Mouse (Mus musculus): ENCODE measurements around the gene Gm21936. TPM values are rescaled to one million over a fixed set of nuclear protein-coding genes. Genes with fewer than 3 reads are reported as not detected.

Gm21936 gene
- polyA plus RNA-seq (2015; fragmentation: Illumina TruSeq; extraction: RNeasy Lipid Tissue Mini Kit (QIAGEN cat#74804); ENCODE audit: low read depth, low replicate concordance), result not detected

DNA sequence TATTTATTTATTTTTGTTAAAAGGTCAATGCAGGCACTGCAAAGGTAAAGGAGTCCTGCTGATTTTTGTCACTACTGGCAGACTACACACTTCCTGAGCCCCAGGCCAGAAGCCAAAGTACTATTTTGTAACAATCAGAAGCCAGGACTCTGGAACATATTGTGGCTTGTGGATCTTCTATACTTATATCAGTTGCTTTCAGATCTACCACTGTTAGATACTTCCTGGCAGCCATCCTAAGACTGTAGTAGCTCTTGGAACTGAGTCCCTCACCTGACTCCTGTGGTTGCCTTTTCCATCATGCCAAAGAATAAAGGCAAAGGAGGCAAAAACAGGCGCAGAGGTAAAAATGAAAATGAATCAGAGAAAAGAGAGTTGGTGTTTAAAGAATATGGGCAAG lies at the start of gene Gm21936:
Gene Gm21936, plus strand, starts transcription at position 301 of the 400 bp plus-strand sequence.

DNA sequence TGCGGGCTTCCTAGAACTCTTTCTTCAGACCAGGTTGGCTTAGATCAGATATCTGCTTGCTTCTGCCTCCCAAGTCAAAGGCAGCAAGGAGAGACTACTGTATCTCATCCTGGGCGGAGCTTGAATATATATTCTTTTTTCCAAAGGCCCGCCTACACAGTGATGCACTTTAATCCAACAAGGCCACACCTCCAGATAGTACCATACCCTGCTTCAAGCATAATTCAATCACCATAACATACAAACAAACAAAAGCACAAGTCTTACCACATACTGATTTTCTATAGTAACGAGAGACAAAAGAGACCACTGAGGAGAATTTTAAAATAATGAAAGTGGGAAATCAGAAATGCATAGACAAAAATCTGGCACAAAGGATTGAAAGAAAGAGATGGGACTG lies 19.7 kb upstream of the Gm21936 start, which contains the start of gene Gm21319:
Gene Gm21319, minus strand, starts transcription at position 101 of the 400 bp plus-strand sequence.

DNA sequence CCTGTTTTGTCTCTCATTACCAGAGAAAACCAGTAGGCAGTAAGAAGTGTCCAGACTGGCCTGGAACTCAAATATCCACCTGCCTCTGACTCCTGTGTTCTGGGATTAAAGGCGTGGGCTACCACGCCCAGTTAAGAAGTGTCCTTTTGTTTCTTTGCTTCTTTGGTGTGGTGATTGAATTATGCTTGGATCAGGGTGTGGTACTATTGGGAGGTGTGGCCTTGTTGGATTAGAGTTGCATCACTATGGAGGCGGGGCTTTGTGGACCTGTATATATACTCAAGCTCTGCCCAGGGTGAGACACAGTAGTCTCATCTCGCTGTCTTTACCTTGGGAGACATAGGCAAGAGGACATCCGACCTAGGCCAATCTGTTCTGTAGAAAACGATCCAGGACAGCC lies 21.0 kb downstream of the Gm21936 start, which contains the start of gene BB287469:
Gene BB287469, plus strand, starts transcription at position 301 of the 400 bp plus-strand sequence.

DNA sequence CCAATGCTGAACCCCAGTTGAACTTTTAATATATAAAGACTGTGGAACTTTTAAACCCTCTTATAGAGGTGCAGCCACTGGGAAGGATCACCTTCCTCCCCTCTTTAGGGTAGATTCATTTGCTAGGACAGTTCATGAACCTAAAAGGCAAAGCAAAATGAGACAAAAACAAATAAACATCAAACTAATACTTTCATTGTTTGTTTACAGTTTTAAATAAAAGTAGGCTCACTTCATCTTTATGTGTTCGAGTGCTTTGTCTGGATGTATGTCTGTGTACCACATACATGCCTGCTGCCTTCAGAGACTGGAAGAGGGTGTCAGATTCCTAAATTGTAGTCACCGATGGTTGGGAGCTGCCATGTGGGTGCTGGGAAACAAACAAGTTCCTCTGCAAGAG lies 46.9 kb downstream of the Gm21936 start, which contains the start of gene Gm2001:
Gene Gm2001, minus strand, starts transcription at position 101 of the 400 bp plus-strand sequence.

Other genes starting within 250 kb of the Gm21936 start
- not detected for gene Oog1, start 192.8 kb upstream of the Gm21936 start, polyA plus RNA-seq (2015; fragmentation: Illumina TruSeq; extraction: RNeasy Lipid Tissue Mini Kit (QIAGEN cat#74804); ENCODE audit: low read depth, low replicate concordance)
- not detected for gene Gm4027, start 176.6 kb upstream of the Gm21936 start, polyA plus RNA-seq (2015; fragmentation: Illumina TruSeq; extraction: RNeasy Lipid Tissue Mini Kit (QIAGEN cat#74804); ENCODE audit: low read depth, low replicate concordance)
- gene Gm16381, start 150.9 kb upstream of the Gm21936 start, polyA plus RNA-seq (2015; fragmentation: Illumina TruSeq; extraction: RNeasy Lipid Tissue Mini Kit (QIAGEN cat#74804); ENCODE audit: low read depth, low replicate concordance), result not detected
- not detected for gene Gm21319, start 19.8 kb upstream of the Gm21936 start, polyA plus RNA-seq (2015; fragmentation: Illumina TruSeq; extraction: RNeasy Lipid Tissue Mini Kit (QIAGEN cat#74804); ENCODE audit: low read depth, low replicate concordance)
- not detected for gene BB287469, start 21.1 kb downstream of the Gm21936 start, polyA plus RNA-seq (2015; fragmentation: Illumina TruSeq; extraction: RNeasy Lipid Tissue Mini Kit (QIAGEN cat#74804); ENCODE audit: low read depth, low replicate concordance)
- gene Gm2001, start 46.8 kb downstream of the Gm21936 start, polyA plus RNA-seq (2015; fragmentation: Illumina TruSeq; extraction: RNeasy Lipid Tissue Mini Kit (QIAGEN cat#74804); ENCODE audit: low read depth, low replicate concordance), result not detected
- not detected for gene Gm2016, start 78.6 kb downstream of the Gm21936 start, polyA plus RNA-seq (2015; fragmentation: Illumina TruSeq; extraction: RNeasy Lipid Tissue Mini Kit (QIAGEN cat#74804); ENCODE audit: low read depth, low replicate concordance)
- not detected for gene Gm2022, start 99.9 kb downstream of the Gm21936 start, polyA plus RNA-seq (2015; fragmentation: Illumina TruSeq; extraction: RNeasy Lipid Tissue Mini Kit (QIAGEN cat#74804); ENCODE audit: low read depth, low replicate concordance)
- not detected for gene Gm2035, start 124.3 kb downstream of the Gm21936 start, polyA plus RNA-seq (2015; fragmentation: Illumina TruSeq; extraction: RNeasy Lipid Tissue Mini Kit (QIAGEN cat#74804); ENCODE audit: low read depth, low replicate concordance)
- gene Gm2042, start 158.6 kb downstream of the Gm21936 start, polyA plus RNA-seq (2015; fragmentation: Illumina TruSeq; extraction: RNeasy Lipid Tissue Mini Kit (QIAGEN cat#74804); ENCODE audit: low read depth, low replicate concordance), result not detected
- gene Gm2075, start 216.3 kb downstream of the Gm21936 start, polyA plus RNA-seq (2015; fragmentation: Illumina TruSeq; extraction: RNeasy Lipid Tissue Mini Kit (QIAGEN cat#74804); ENCODE audit: low read depth, low replicate concordance), result not detected
- not detected for gene Gm6803, start 223.3 kb downstream of the Gm21936 start, polyA plus RNA-seq (2015; fragmentation: Illumina TruSeq; extraction: RNeasy Lipid Tissue Mini Kit (QIAGEN cat#74804); ENCODE audit: low read depth, low replicate concordance)
- gene Gm2056, start 231.5 kb downstream of the Gm21936 start, polyA plus RNA-seq (2015; fragmentation: Illumina TruSeq; extraction: RNeasy Lipid Tissue Mini Kit (QIAGEN cat#74804); ENCODE audit: low read depth, low replicate concordance), result not detected

All from brain, adult 10 weeks (tissue).